Mouse (Mus musculus): Measurements from ENCODE around the gene Nhp2.
"Not testable (repeated sequence)": the region's sequence is repeated elsewhere in the genome, so short reads cannot be mapped to it uniquely, and the experiment has no call there.

Nhp2 gene

DNA sequence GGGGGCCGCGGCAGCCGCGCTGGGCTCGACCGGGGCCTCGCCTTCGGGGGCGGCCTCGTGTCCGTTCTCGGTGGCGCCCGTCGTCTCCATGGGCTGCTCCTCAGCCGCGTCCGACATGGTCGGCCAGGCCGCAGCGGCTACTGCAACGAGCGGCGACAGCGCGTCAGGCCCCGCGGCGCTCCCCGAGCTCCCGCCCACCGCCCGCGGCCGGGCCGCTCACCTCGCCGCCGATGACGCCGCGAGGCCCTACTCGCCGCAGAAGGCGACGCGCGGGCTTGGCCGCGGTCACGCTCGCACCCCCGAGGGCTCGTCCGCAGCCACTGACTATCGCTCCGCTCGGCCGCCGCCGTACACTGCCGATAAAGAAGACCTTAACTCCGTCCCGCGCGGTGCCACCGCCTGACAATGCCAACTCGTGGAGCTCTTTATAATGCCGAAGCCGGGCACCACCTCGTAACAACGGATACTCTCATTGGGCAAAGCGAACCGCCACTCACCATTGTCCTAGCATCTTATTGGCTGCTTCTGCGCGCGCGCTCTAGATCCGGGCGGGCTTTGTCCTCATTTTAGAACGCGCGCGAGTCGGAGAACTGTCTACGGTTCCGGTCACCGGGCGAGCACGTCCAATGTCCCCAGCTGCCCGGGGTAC, 13.0 kb upstream of the Nhp2 start, which contains the start of gene Hnrnpab:
TSS of gene Hnrnpab (minus strand) at position 401 of the 649 bp plus-strand sequence.
- peak; percentile 97 for DNase-seq

DNA sequence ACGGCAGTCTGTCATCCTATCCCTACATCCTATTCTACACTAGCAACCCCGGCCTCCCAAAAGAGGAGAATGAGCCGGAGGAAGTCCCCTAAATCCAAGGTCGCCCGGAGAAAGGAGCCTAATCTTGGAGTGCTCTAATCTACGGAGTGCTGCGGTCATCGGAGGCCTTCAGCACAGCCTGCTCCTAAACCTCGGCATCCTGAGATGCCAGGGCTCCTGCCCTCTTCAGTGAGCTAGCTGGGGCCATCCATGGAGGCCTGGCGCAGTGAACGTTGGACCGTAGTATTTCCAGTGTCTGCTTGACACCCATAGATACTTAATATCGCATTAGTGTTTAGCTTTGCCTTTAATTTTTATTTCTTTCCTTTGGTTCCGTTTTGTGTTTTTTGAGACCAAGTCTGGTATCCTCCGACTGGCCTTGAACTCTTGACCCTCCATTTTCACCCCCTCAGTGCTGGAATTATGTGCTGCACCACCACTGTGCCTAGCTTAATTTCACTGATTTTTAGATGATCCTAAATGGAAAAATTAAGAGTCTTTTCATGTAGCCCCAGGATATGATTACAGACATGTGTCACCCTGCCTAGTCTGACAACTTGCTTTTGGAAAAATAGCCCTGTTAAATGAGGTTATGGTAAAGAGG, 12.3 kb upstream of the Nhp2 start:
- no peak for DNase-seq

DNA sequence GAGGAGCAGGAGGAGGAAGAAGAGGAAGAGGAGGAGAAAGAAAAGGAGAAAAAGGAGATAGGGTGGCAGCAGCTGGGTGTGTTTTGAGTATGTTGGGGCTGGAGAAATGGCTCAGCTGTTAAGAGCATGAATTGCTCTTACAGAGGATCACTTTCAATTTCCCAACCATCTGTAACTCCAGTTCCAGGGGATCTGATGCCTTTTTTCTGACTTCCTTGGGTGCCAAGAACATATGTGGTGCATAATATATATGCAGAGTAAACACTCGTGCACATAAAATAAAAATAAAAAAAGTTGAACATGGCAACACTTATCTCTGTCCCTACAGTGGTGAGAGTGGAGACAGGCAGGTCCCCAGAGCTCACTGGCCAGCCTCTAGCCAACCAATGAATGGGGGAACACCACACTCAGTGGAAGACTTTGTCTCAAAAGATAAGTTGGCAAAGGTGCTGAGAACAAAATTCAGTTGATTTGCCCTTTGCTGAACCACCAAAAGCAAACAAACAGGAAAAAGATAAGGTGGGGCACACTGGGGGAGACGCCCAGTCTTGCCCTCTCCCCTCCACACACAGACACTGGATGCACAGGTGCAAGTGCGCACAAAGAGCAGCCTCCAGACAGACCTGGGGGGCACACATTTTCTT, 10.1 kb upstream of the Nhp2 start:
- no peak for DNase-seq

DNA sequence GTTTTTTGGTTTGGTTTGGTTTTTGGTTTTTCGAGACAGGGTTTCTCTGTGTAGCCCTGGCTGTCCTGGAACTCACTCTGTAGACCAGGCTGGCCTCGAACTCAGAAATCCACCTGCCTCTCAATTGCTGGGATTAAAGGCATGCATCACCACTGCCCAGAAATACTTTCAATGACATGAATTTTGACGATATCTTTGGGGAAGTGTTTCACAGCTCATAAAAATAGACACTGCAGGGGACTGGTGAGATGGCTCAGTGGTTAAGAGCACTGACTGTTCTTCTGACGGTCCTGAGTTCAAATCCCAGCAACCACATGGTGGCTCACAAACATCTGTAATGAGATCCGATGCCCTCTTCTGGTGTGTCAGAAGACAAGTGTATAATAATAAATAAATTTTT, 9.6 kb upstream of the Nhp2 start:
- not testable (repeated sequence) for DNase-seq

DNA sequence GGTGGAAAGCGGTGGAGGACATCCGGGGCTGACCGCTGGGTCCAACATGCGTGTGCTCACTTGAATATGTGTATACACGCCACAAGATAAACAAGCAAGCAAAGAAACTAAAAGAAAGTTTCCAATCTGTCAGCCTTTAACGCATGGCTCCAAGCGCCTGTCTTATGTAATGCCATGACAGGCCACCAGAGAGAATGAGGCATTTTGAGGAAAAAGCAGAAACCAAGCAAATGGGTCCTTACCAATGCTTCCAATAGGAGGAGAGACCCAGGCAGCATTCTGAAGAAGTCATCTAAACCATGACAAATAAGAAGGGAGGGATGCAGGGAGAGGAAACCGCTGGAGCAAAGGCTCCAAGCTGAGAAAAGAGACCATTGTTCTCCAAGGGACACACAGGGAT, 5.3 kb upstream of the Nhp2 start:
- DNase-seq, result no peak

DNA sequence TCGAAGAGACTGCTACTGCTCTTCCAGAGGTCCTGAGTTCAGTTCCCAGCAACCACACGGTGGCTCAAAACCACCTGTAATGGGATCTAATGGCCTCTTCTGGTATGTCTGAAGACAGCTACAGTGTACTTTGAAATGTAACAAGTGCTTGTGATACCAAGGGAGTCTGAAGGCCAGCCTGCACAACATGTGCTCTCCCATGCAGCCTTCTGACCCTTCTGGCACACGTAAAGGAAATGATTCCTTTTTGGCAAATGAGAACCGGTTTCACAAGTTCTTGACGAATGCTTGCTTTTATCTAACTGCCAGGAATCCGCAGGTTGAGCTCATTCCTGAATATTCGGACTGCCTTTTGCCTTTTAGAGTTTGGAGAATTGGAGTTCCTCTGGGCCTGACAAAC, 4.4 kb upstream of the Nhp2 start:
- DNase-seq, result peak; percentile 49

DNA sequence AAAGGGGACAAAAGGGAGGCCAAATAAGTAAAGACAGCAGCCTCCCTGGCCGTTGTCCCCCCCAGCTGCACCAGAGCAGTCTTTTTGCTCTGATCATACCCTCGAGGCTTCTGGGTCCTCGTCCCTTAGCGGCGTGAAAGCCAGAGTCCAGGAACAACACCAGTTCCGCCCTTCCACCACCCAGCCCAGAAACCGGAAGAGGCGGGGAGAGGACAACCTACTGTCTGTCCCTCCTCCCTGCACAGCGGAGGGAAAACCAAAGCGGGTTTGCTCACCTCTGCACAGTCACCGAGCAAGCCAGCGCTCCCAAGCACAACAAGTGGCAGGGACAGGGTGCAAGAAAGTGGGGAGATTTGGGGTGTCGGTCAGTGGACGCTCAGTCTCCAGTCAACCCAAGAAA, 3.9 kb upstream of the Nhp2 start:
- peak; percentile 88 for DNase-seq

DNA sequence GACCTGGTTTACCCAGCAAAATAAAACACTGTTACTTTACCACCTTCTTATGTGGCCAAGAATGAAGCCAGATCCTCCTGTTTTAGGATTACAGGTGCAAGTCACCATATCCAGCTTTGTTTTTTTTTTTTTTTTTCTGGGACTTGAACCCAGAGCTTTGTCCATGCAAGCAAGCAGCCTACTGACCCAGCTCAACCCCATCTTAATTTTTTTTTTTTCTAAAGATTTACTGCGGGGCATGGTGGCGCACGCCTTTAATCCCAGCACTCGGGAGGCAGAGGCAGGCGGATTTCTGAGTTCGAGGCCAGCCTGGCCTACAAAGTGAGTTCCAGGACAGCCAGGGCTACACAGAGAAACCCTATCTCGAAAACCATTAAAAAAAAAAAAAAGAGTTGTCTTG, 3.4 kb upstream of the Nhp2 start:
- DNase-seq, result not testable (repeated sequence)

DNA sequence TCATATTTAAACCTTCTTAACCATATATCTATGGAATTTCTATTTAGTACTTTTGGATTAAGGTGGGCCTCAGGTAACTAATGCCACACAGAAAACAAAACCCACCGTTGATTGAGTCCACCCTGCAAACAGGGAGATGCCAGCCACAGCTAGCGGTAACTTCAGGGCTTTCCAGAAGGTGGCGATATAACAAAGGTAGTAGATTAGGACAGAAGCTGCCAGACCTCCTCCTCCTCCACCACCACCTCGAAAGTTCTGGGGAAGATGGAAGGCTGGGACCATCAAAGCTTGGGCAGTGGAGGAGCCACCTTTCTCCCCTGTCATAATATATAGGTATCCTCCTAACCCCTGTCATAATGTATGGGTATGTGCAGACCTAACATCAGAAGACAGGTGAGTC, 1.8 kb upstream of the Nhp2 start:
- peak; percentile 90 for DNase-seq

DNA sequence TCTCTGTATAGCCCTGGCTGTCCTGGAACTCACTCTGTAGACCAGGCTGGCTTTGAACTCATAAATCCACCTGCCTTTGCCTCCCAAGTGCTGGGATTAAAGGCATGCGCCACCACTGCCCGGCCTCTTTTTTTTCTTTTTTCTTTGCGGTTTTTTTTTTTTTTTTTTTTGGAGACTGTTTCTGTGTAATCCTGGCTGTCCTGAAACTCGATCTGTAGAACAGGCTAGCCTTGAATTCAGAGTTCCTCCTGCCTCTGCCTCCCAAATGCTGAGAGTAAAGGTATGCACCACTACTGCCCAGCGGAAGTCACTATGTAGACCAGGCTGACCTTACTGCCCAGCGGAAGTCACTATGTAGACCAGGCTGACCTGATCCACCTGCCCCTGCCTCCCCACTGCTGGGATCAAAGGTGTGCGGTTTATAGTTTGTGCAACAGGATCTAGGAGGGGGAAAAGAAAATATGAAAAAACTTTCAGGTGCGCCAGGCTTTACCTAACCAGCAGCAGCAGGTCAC, 584 bp upstream of the Nhp2 start:
- no peak for DNase-seq

DNA sequence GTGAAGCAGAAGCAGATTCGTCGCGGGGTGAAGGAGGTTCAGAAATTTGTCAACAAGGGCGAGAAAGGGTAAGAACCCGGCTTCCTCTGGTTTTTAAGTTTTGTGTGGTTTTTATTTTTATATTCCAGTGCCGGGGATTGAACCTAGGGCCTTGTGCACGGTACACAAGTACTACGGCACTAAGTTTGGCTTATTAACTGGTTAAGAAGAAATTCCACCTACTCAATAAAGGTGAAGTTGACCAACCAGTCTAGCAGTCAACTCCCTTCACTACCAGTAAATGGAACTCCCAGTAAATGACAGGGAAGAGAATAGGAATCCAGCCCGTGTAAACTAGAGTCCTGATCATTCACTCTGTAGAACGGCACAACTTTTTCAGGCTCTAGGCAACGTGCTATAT, 549 bp downstream of the Nhp2 start:
- DNase-seq, result no peak

DNA sequence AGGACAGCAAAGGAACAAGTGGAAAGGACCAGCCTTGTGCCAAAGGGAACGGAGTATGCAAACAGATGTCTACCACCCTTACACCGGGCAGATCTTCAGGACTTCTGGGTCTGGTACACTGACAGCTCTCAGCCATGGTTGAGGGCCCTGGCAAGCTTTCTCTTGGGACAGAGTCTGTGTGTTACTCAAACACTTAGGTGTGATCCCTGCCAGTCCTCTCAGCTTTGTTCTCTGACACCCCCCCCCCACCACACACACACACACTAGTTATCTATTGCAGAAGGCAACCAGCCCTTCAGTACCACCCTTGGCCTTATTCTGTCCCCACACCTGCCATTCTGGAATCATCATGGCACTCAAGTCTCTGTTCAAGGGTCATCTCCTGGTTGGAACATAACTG, 2.2 kb downstream of the Nhp2 start:
- DNase-seq, result no peak

DNA sequence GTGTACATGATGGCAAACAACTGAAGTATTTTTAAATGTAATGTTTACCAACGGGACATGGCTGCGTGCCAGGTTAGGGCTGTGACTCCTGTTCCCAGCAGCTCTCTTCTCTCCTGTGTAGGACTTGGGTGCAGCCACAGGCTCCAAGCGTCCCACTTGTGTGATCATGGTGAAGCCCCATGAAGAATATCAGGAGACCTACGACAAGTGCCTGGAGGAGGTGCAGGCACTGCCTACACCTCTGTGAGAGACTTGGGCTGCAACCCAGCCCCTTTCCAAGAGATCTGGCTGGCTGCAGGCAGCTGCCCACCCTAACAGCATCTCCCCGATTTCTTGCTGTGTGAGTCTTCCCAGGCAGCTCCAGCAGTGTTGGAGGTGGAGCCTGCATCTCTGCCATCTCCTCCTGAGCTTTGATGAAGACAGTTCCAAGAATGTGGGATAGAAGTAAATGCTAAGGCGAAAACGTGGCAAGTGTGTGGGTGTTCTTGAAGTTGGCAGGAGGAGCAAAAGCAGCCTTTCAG, 3.5 kb downstream of the Nhp2 start:
- peak; percentile 40 for DNase-seq

DNA sequence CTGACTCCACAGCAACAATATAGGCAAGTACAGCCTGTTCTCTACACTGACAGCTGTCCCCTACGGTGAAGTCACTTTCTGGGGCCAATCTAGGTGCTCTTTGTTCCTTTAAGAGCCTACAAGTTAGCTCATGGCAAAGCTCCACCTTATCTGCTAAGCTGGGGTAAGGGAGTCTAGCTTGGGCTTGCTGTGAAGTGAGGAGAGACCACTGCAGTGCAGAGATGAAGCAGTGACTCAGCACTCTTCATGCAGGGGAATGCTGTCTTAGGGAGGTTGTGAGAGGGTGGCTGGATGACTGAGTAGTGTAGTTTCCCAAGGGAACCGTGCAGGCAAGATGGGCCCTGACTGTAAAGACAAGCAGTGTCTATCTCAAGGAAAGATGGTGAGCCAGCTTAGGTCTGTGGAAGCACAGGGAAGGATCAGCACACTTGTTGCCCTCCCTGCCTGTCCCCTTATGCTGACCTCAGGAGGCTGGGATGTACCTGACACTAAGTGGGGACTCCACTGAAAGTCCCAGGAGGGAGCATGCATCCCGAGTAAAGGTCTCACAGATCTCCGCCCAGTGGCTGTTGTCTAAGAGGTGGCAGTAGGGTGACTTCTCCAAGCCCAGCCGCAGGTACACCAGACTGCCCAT, 5.8 kb downstream of the Nhp2 start:
- DNase-seq, result no peak

DNA sequence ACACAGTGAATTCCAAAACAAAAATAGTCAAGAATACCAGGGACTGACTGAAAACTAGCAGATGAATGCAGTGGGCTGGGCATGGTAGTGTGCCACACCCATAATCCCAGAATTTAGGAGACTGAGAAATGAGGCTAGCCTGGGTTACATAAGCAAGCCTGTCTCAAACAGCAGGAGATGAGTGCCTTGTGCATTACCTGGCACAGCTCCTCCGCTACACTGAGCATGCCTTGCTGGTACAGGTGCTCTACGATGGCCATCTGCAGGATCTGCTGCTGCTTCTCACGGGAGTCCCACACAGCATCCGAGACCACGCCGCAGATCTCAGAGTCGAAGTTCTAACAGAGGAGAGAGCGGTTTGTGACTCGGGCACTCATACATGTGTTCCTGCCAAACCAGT, 7.9 kb downstream of the Nhp2 start:
- no peak for DNase-seq

DNA sequence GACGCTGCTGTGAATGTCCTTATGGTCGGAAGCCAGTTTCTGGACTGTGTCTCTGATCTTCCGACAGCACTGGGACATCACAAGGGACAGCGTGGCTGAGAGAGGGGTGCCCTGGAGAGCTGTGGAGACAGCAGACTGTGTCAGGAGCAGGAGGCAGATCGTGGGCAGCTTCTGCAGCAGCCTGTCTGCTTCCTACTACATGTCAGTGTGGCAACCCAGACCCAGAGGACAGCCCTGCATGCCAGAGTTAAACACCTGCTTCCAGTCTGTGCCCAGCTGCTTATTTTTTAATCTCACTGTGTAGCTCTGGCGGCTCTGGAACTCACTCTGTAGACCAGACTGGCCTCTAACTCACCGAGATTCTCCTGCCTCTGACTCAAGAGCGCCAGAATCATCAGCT, 8.4 kb downstream of the Nhp2 start:
- DNase-seq, result no peak

DNA sequence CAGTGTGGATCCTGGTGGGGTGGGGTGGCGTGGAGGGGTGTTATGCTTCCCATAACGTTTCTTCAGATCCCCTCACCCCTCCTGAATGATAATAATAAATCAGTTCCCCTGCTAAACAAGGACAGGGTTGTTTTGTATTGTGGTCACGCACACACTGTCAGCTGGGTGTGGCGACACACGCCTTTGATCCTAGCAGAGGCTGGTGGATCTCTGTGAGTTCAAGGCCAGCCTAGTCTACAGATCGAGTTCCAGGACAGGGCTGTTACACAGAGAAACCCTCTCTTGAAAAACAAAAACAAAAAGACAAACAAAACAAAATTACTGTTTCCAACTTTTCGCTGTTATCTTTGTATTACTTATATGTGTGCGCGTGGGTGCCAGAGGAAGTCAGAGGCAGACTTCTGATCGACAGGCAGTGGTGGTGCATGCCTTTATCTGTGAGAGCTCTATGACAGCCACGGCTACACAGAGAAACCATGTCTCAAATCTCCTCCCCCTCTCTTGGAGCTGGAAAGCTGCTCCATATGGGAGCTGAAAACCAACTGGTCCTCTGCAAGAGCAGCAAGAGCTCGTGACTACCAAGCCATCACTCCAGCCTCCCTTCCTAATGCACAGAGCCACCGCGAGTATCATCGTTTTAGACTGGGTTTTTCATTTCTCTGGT, 10.2 kb downstream of the Nhp2 start:
- no peak for DNase-seq

DNA sequence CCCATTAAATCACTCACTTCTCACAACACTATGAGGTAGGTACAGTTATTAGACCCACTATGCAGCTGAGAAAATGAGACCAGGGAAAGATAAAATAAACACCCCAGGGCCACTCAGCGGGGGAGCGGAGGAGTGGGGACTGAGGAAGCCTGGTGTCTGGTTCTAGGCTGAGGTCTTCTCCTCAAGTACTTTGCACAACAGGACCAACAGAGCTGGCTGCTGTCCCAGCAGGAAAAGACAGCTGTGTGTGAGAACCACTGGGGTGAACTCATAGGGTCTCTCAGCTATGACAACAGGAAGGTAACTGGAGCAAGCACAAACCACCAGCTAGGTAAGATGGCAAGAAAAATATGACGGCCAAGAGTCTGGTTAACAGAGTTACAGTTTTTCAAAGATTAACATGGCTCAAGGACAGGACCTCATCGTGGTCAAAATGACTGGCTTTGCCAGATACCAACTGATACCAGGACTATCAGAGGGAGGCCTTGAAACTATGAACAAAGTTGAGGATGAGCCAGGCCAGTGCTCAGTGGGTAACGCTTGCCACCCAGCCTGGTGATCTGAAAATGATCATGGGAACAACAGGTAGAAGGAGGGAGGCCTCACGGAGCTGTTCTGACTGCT, 12.7 kb downstream of the Nhp2 start:
- DNase-seq, result no peak

DNA sequence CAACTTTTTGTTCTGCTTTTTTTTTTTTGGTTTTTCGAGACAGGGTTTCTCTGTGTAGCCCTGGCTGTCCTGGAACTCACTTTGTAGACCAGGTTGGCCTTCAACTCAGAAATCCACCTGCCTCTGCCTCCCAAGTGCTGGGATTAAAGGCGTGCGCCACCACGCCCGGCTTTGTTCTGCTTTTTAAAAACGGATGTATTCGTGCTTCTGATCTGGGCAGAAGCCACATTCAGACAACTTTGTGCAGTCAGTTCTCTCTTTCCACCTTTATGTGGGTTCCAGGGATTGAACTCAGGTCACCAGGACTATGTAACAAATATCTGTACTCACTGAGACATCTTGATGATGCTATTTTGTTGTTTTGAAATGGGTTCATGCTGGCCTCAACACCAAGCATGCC, 13.7 kb downstream of the Nhp2 start:
- not testable (repeated sequence) for DNase-seq

DNA sequence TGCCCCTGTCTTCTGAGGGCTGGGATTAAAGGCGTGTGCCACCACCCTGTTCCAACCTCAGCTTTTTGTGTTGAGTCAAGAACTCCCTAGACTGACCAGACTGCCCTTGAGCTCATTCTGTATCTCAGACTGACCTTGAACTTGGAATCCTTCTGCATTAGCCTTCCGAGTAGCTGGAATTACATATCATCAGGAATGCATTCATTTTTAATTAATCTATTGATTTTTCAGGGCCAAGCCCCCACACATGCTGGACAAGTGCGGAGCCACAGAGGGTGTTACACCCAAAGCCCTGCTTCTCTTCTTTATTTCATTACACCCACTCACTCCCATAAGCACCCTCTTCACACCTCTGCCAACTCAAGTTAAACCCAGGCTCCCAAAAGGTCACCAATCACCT, 14.2 kb downstream of the Nhp2 start:
- DNase-seq, result no peak

DNA sequence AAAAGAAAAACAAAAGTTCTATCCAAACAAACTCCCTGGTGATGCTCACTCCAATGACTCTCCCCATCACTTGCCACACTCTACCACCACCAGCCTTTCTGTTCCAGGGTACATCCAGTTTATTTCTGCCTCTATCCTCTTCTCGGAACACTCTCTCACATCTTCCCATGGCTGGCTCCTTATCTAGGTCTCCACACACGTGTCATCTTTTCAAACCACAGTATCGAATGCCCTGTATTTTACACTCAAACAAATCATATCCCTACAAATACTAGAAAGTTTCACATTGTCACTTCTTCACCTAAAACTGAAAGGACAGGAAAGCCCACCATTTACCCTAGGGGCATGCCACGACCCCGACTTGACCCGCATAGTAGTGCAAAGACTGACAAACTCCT, 15.6 kb downstream of the Nhp2 start:
- DNase-seq, result no peak

DNA sequence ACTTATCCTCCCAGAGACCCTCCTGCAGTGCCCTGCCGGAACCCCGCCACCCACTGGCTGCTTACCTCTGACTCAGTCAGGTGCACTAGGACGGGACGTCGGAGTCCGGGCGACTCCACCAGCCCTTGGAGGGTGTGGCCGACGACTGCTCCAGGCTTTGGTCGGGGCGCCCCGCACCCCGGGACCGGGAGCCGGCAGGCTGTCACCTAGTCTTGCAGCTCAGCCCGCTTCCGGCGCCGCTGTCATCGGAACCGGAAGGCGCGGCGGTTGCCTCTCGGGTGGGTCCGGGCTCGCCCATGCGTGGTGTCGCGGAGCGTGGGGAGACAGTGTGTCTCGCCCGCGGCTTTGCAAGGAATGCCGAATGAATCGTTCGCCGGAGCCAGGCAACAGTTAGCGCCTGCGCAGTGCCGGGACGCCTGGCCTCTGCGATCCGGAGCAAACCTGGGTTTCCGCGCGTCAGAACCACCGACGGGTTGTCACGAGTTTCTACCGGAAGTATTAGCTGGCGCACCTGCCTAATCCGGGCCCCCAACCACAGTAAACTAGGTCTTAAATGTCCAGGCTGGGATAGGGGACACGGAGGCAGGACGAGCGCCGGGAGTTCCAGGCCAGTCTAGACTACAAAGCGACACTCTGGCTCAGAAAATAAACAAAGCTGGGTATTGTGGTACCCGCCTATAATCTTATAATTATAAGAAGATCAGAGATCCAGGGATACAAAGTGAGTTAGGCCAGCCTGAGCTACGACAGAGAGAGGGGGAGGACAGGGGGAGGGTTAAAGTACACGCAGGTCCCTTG, 16.2 kb downstream of the Nhp2 start, which contains the start of gene Rmnd5b:
TSS of gene Rmnd5b (minus strand) at position 372 of the 798 bp plus-strand sequence.
- peak; percentile 93 for DNase-seq
